Mouse (Mus musculus): ENCODE data around the gene Gcm2. TPM values are rescaled to one million over a fixed set of nuclear protein-coding genes. Genes with fewer than 3 reads are reported as not detected.

The Gcm2 gene
- polyA plus RNA-seq, 1 experiment = 0.08 TPM

GRCm38 (mm10) chr13:41128326-41128725 is 17.5 kb upstream of the Gcm2 start:
- Histone ChIP-seq H3K36me3 (ENCODE audit: control insufficient read depth, insufficient read depth, low read length) (no peaks in the 10 kb centered on the region), H3K27me3 (ENCODE audit: control insufficient read depth, insufficient read depth, low read length) (no peaks in the 10 kb centered on the region), H3K4me3 (ENCODE audit: control insufficient read depth, insufficient read depth, low read length) (no peak overlapping the region), H3K4me1 (replicated peaks; ENCODE audit: control insufficient read depth, insufficient read depth, low read length) (no peaks in the 10 kb centered on the region; the same call in 1 of the 2 replicates), H3K27ac (ENCODE audit: control insufficient read depth, insufficient read depth, low read length) (no peak overlapping the region)
- TF ChIP-seq CTCF (IDR thresholded peaks at IDR 0.05; ENCODE audit: borderline replicate concordance, control insufficient read depth, extremely low read depth, insufficient read depth, low read length, poor library complexity) (no peak), POLR2A (IDR thresholded peaks at IDR 0.05; ENCODE audit: control insufficient read depth, extremely low read depth, insufficient read depth, low read length, poor library complexity) (no peak)
- 17% methylated on average over 8 of the region's 8 CpGs for WGBS
- no peak for DNase-seq

- TF ChIP-seq POLR2A (IDR thresholded peaks at IDR 0.05; ENCODE audit: control insufficient read depth, extremely low read depth, insufficient read depth, low read length, poor library complexity) (no peak), CTCF (IDR thresholded peaks at IDR 0.05; ENCODE audit: borderline replicate concordance, control insufficient read depth, extremely low read depth, insufficient read depth, low read length, poor library complexity) (no peak)
- Histone ChIP-seq H3K36me3 (ENCODE audit: control insufficient read depth, insufficient read depth, low read length) (no peaks in the 10 kb centered on the region), H3K27me3 (ENCODE audit: control insufficient read depth, insufficient read depth, low read length) (no peaks in the 10 kb centered on the region), H3K4me1 (replicated peaks; ENCODE audit: control insufficient read depth, insufficient read depth, low read length) (no peaks in the 10 kb centered on the region), H3K4me3 (ENCODE audit: control insufficient read depth, insufficient read depth, low read length) (no peak overlapping the region), H3K27ac (ENCODE audit: control insufficient read depth, insufficient read depth, low read length) (no peak overlapping the region)
- DNase-seq = no peak
- 98% methylated on average over 6 of the region's 6 CpGs for WGBS
Measured at GRCm38 (mm10) chr13:41123666-41124225, 12.9 kb upstream of the Gcm2 start.

GRCm38 (mm10) chr13:41119152-41119945 is 8.5 kb upstream of the Gcm2 start:
- no peak overlapping the region for H3K27ac ChIP-seq (ENCODE audit: control insufficient read depth, insufficient read depth, low read length)
- H3K36me3 ChIP-seq (ENCODE audit: control insufficient read depth, insufficient read depth, low read length) = no peaks in the 10 kb centered on the region
- WGBS = 5% methylated on average over 9 of the region's 9 CpGs
- no peak overlapping the region for H3K4me3 ChIP-seq (ENCODE audit: control insufficient read depth, insufficient read depth, low read length)
- DNase-seq = no peak
- H3K4me1 ChIP-seq (replicated peaks; ENCODE audit: control insufficient read depth, insufficient read depth, low read length) = no peaks in the 10 kb centered on the region
- H3K27me3 ChIP-seq (ENCODE audit: control insufficient read depth, insufficient read depth, low read length) = no peaks in the 10 kb centered on the region
- TF ChIP-seq POLR2A (IDR thresholded peaks at IDR 0.05; ENCODE audit: control insufficient read depth, extremely low read depth, insufficient read depth, low read length, poor library complexity) = no peak
- TF ChIP-seq CTCF (IDR thresholded peaks at IDR 0.05; ENCODE audit: borderline replicate concordance, control insufficient read depth, extremely low read depth, insufficient read depth, low read length, poor library complexity) = no peak

GRCm38 (mm10) chr13:41113940-41114339 is 3.1 kb upstream of the Gcm2 start, which contains the start of gene Sycp2l:
Sycp2l (plus strand) TSS chr13:41114307.
- H3K27me3 ChIP-seq (ENCODE audit: control insufficient read depth, insufficient read depth, low read length) = no peaks in the 10 kb centered on the region
- DNase-seq = no peak
- WGBS = 41% methylated on average over 14 of the region's 14 CpGs
- H3K36me3 ChIP-seq (ENCODE audit: control insufficient read depth, insufficient read depth, low read length) = no peaks in the 10 kb centered on the region
- TF ChIP-seq CTCF (IDR thresholded peaks at IDR 0.05; ENCODE audit: borderline replicate concordance, control insufficient read depth, extremely low read depth, insufficient read depth, low read length, poor library complexity) (no peak), POLR2A (IDR thresholded peaks at IDR 0.05; ENCODE audit: control insufficient read depth, extremely low read depth, insufficient read depth, low read length, poor library complexity) (no peak)
- H3K4me3 ChIP-seq (ENCODE audit: control insufficient read depth, insufficient read depth, low read length) = no peak within 1 kb of the TSS
- no peaks in the 10 kb centered on the region for H3K4me1 ChIP-seq (replicated peaks; ENCODE audit: control insufficient read depth, insufficient read depth, low read length)
- H3K27ac ChIP-seq (ENCODE audit: control insufficient read depth, insufficient read depth, low read length) = no peak within 1 kb of the TSS

- Histone ChIP-seq H3K4me1 (replicated peaks; ENCODE audit: control insufficient read depth, insufficient read depth, low read length) (no peaks in the 10 kb centered on the region), H3K36me3 (ENCODE audit: control insufficient read depth, insufficient read depth, low read length) (no peaks in the 10 kb centered on the region), H3K27me3 (ENCODE audit: control insufficient read depth, insufficient read depth, low read length) (no peaks in the 10 kb centered on the region), H3K4me3 (ENCODE audit: control insufficient read depth, insufficient read depth, low read length) (no peak overlapping the region), H3K27ac (ENCODE audit: control insufficient read depth, insufficient read depth, low read length) (no peak overlapping the region)
- no peak for TF ChIP-seq CTCF (IDR thresholded peaks at IDR 0.05; ENCODE audit: borderline replicate concordance, control insufficient read depth, extremely low read depth, insufficient read depth, low read length, poor library complexity)
- TF ChIP-seq POLR2A (IDR thresholded peaks at IDR 0.05; ENCODE audit: control insufficient read depth, extremely low read depth, insufficient read depth, low read length, poor library complexity) = no peak
- 44% methylated on average over 13 of the region's 13 CpGs for WGBS
- no peak for DNase-seq
Measured at GRCm38 (mm10) chr13:41105541-41105940, 5.3 kb downstream of the Gcm2 start.

GRCm38 (mm10) chr13:41103841-41104525 is 6.9 kb downstream of the Gcm2 start:
- Histone ChIP-seq H3K4me1 (replicated peaks; ENCODE audit: control insufficient read depth, insufficient read depth, low read length) (no peaks in the 10 kb centered on the region), H3K27ac (ENCODE audit: control insufficient read depth, insufficient read depth, low read length) (no peak overlapping the region), H3K4me3 (ENCODE audit: control insufficient read depth, insufficient read depth, low read length) (no peak overlapping the region), H3K36me3 (ENCODE audit: control insufficient read depth, insufficient read depth, low read length) (no peaks in the 10 kb centered on the region), H3K27me3 (ENCODE audit: control insufficient read depth, insufficient read depth, low read length) (no peaks in the 10 kb centered on the region)
- WGBS = 85% methylated on average over 12 of the region's 12 CpGs
- no peak for DNase-seq
- no peak for TF ChIP-seq CTCF (IDR thresholded peaks at IDR 0.05; ENCODE audit: borderline replicate concordance, control insufficient read depth, extremely low read depth, insufficient read depth, low read length, poor library complexity)
- TF ChIP-seq POLR2A (IDR thresholded peaks at IDR 0.05; ENCODE audit: control insufficient read depth, extremely low read depth, insufficient read depth, low read length, poor library complexity) = no peak
